Mouse (Mus musculus) forebrain, embryonic 12.5 days (tissue): ENCODE data around the gene Plgrkt. TPM values are rescaled to one million over a fixed set of nuclear protein-coding genes. Genes with fewer than 3 reads are reported as not detected.

Experiments used
- ATAC-seq: fragments of 200-750 bp; cut with Nextera tagmentation; 2 replicates; pipeline ENCODE4 v1.8.0; 2017; ENCODE audit warnings: moderate TSS enrichment; ENCODE audit not compliant: low FRiP score
- H3K27ac ChIP-seq: fragments of 300-500 bp; sonication (generic); 2 replicates; pipeline ENCODE4 v1.5.1; 2016; ENCODE audit warnings: mild to moderate bottlenecking
- H3K27me3 ChIP-seq: fragments of 300-500 bp; sonication (generic); 2 replicates; pipeline ENCODE4 v1.6.1; 2016; ENCODE audit warnings: mild to moderate bottlenecking
- H3K36me3 ChIP-seq: fragments of 300-500 bp; sonication (generic); replicated peaks from 2 replicates; pipeline ENCODE4 v1.6.1; 2016; ENCODE audit warnings: mild to moderate bottlenecking
- H3K4me1 ChIP-seq: fragments of 300-500 bp; sonication (generic); 2 replicates; pipeline ENCODE4 v1.6.1; 2016
- H3K4me2 ChIP-seq: fragments of 300-500 bp; sonication (generic); 2 replicates; pipeline ENCODE4 v1.6.1; 2016; ENCODE audit warnings: mild to moderate bottlenecking, moderate library complexity
- H3K4me3 ChIP-seq: fragments of 300-500 bp; sonication (generic); replicated peaks from 2 replicates; pipeline ENCODE4 v1.5.1; 2016; ENCODE audit warnings: mild to moderate bottlenecking
- H3K9ac ChIP-seq: fragments of 300-500 bp; sonication (generic); 2 replicates; pipeline ENCODE4 v1.6.1; 2016; ENCODE audit warnings: mild to moderate bottlenecking
- H3K9me3 ChIP-seq: fragments of 300-500 bp; sonication (generic); 2 replicates; pipeline ENCODE4 v1.6.1; 2016
- WGBS: fragments of 180-500 bp; shearing (Covaris S2); methylation state at CpG from one replicate; pipeline ENCODE4 v1.1.7; 2016; 5-methylcytosine and 5-hydroxymethylcytosine counted together
- polyA plus RNA-seq: library from polyadenylated mRNA; unstranded; fragments of >200 nt; fragmentation: Nextera tagmentation; extraction: Ambion mirVana; gene quantifications from 2 replicates; pipeline ENCODE4 v1.2.1, GENCODE M21; 2016

Plgrkt gene
- polyA plus RNA-seq, 1 experiment from 2014 or later: 75.9 TPM

- no peak overlapping the region for H3K4me3 ChIP-seq
- no peaks in the 10 kb centered on the region for H3K36me3 ChIP-seq
- WGBS: 96% methylated on average over 4 of the region's 4 CpGs
- peaks cover 5% of the 10 kb centered on the region; the same call in 1 of the 2 replicates for H3K9me3 ChIP-seq
- H3K27ac ChIP-seq: no peak overlapping the region
- no peak overlapping the region for H3K9ac ChIP-seq
- no peak for ATAC-seq
- H3K4me1 ChIP-seq: no peaks in the 10 kb centered on the region; the same call in 1 of the 2 replicates
- no peaks in the 10 kb centered on the region for H3K27me3 ChIP-seq
- H3K4me2 ChIP-seq: no peak overlapping the region
Measured at GRCm38 (mm10) chr19:29399786-29400185, 32.6 kb upstream of the Plgrkt start.

DNA sequence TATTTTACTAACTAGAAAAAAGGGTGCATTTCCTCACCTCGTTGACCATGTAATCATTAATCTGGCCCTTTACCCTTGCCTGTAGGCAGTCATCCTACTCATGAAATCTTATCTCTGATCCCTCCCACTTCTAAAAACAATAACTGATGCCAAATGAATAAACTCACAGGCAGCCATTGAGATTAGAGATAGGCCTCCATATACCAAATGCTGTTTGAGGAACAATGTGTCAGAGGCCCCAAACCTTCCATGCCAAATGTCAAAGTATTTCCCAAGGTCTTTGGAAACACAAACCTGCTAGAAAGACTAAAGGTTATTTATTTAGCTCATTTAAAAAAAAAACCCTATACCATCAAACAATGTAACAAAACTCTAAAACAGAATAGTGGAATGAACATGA is 29.2 kb upstream of the Plgrkt start:
- Histone ChIP-seq H3K9ac (no peak overlapping the region), H3K36me3 (no peaks in the 10 kb centered on the region), H3K4me3 (no peak overlapping the region), H3K27me3 (no peaks in the 10 kb centered on the region), H3K4me2 (no peak overlapping the region), H3K9me3 (peaks cover 5% of the 10 kb centered on the region; the same call in 1 of the 2 replicates), H3K27ac (no peak overlapping the region), H3K4me1 (no peaks in the 10 kb centered on the region)
- no peak for ATAC-seq
- 91% methylated on average over 1 of the region's 1 CpGs for WGBS

- no peak for ATAC-seq
- 92% methylated on average over 2 of the region's 2 CpGs for WGBS
Measured at GRCm38 (mm10) chr19:29394721-29395120, 27.5 kb upstream of the Plgrkt start.

GRCm38 (mm10) chr19:29393333-29393732 is 26.1 kb upstream of the Plgrkt start:
- ATAC-seq: no peak
- WGBS: 92% methylated on average over 9 of the region's 9 CpGs
- H3K9ac ChIP-seq: no peak overlapping the region
- H3K27ac ChIP-seq: no peak overlapping the region
- H3K4me2 ChIP-seq: no peak overlapping the region
- no peaks in the 10 kb centered on the region for H3K36me3 ChIP-seq
- H3K4me3 ChIP-seq: no peak overlapping the region
- H3K27me3 ChIP-seq: no peaks in the 10 kb centered on the region
- no peaks in the 10 kb centered on the region for H3K9me3 ChIP-seq
- no peaks in the 10 kb centered on the region for H3K4me1 ChIP-seq

More at GRCm38 (mm10) chr19:29394721-29395120, 27.5 kb upstream of the Plgrkt start:
- Histone ChIP-seq H3K9ac (no peak overlapping the region), H3K27me3 (no peaks in the 10 kb centered on the region), H3K4me3 (no peak overlapping the region), H3K4me1 (no peaks in the 10 kb centered on the region), H3K9me3 (no peaks in the 10 kb centered on the region), H3K4me2 (no peak overlapping the region), H3K36me3 (no peaks in the 10 kb centered on the region), H3K27ac (no peak overlapping the region)

- Histone ChIP-seq H3K27me3 (no peaks in the 10 kb centered on the region), H3K9ac (no peak overlapping the region), H3K4me1 (no peaks in the 10 kb centered on the region), H3K27ac (no peak overlapping the region), H3K4me2 (no peak overlapping the region), H3K9me3 (no peaks in the 10 kb centered on the region), H3K36me3 (no peaks in the 10 kb centered on the region), H3K4me3 (no peak overlapping the region)
- ATAC-seq: no peak
- 87% methylated on average over 4 of the region's 4 CpGs for WGBS
Measured at GRCm38 (mm10) chr19:29391279-29391678, 24.1 kb upstream of the Plgrkt start.

DNA sequence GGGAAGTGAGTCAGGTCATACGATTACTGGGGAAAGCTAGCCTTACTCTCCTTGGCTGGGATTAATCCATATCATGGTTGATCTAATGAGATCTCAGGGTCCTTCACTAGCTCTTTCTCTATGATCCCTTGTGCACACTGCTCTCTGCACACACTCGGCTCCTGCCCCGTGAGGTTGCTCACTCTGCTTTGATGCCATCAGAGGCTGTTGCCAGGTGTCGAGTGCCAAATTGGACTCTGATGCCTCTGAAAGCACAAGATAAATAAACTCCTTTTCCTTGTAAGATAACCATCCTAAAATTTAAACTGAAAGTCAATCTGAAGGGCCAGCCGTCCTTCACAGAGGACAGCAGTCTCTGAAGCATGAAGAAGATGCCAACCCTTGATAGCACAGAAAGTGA is 23.3 kb upstream of the Plgrkt start:
- no peaks in the 10 kb centered on the region for H3K4me1 ChIP-seq
- no peak overlapping the region for H3K9ac ChIP-seq
- H3K27me3 ChIP-seq: no peaks in the 10 kb centered on the region
- H3K4me3 ChIP-seq: no peak overlapping the region
- H3K4me2 ChIP-seq: no peak overlapping the region
- no peak overlapping the region for H3K27ac ChIP-seq
- no peaks in the 10 kb centered on the region for H3K36me3 ChIP-seq
- WGBS: 91% methylated on average over 5 of the region's 5 CpGs
- ATAC-seq: no peak
- no peaks in the 10 kb centered on the region for H3K9me3 ChIP-seq

- Histone ChIP-seq H3K36me3 (no peaks in the 10 kb centered on the region), H3K27ac (no peak overlapping the region), H3K4me2 (no peak overlapping the region), H3K9ac (no peak overlapping the region), H3K4me1 (no peaks in the 10 kb centered on the region), H3K4me3 (no peak overlapping the region), H3K9me3 (no peaks in the 10 kb centered on the region), H3K27me3 (no peaks in the 10 kb centered on the region)
- 92% methylated on average over 1 of the region's 1 CpGs for WGBS
- no peak for ATAC-seq
Measured at GRCm38 (mm10) chr19:29388818-29389217, 21.6 kb upstream of the Plgrkt start.

GRCm38 (mm10) chr19:29385822-29386221 is 18.6 kb upstream of the Plgrkt start:
- ATAC-seq: no peak
- H3K9ac ChIP-seq: no peak overlapping the region
- H3K27me3 ChIP-seq: no peaks in the 10 kb centered on the region
- no peaks in the 10 kb centered on the region for H3K9me3 ChIP-seq
- no peak overlapping the region for H3K4me2 ChIP-seq
- no peak overlapping the region for H3K27ac ChIP-seq
- no peak overlapping the region for H3K4me3 ChIP-seq
- H3K4me1 ChIP-seq: no peaks in the 10 kb centered on the region
- no peaks in the 10 kb centered on the region for H3K36me3 ChIP-seq
- WGBS: 76% methylated on average over 4 of the region's 4 CpGs

DNA sequence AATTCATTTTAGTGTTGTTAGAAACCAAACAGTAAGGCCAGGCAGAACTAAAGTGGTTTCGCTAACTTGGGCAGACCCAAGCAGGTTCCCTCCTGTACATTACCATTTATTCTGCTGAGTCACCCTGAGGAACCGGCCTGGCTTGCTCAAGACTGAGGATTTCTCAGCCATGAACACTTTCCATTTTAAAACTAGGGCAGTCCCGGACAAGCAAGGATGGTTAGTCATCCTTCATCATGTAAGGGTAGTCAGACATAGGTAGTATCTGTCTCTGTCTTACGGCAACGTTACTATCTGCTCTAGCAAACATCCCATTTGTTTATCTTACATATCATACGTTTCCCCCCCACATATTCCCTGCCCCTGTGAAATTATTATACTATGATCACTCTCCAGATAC is 17.8 kb upstream of the Plgrkt start:
- no peak overlapping the region for H3K4me2 ChIP-seq
- H3K9ac ChIP-seq: no peak overlapping the region
- no peak for ATAC-seq
- no peak overlapping the region for H3K4me3 ChIP-seq
- no peaks in the 10 kb centered on the region for H3K36me3 ChIP-seq
- WGBS: 89% methylated on average over 6 of the region's 6 CpGs
- H3K4me1 ChIP-seq: no peaks in the 10 kb centered on the region
- H3K9me3 ChIP-seq: no peaks in the 10 kb centered on the region
- no peak overlapping the region for H3K27ac ChIP-seq
- no peaks in the 10 kb centered on the region for H3K27me3 ChIP-seq

- no peaks in the 10 kb centered on the region for H3K4me1 ChIP-seq
- no peak overlapping the region for H3K4me3 ChIP-seq
- H3K9ac ChIP-seq: no peak overlapping the region
- H3K36me3 ChIP-seq: no peaks in the 10 kb centered on the region
- WGBS: 91% methylated on average over 9 of the region's 9 CpGs
- H3K27ac ChIP-seq: no peak overlapping the region
- no peak for ATAC-seq
- H3K27me3 ChIP-seq: no peaks in the 10 kb centered on the region
- no peak overlapping the region for H3K4me2 ChIP-seq
- no peaks in the 10 kb centered on the region for H3K9me3 ChIP-seq
Measured at GRCm38 (mm10) chr19:29384412-29384811, 17.2 kb upstream of the Plgrkt start.

DNA sequence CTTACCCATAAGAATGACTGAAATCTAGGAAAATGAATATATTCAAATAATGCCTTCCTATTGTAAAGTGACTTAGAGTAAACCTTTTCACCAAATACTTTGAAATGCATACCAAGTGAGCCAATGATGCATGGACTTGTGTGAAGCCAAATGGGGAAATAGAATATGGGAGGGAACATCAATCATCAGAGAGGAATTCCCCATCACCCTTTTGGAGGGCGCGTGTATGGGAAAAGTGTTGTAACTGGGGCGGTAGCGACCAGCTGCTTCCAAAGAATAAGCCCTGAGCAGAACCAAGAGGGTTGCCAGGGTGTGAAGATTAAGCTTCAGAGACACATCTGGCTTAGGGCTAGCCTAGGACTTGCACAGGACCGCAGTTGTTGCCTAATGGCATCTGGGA is 16.2 kb upstream of the Plgrkt start:
- Histone ChIP-seq H3K36me3 (no peaks in the 10 kb centered on the region), H3K4me2 (no peak overlapping the region), H3K4me3 (no peak overlapping the region), H3K9ac (no peak overlapping the region), H3K27ac (no peak overlapping the region), H3K27me3 (no peaks in the 10 kb centered on the region), H3K4me1 (no peaks in the 10 kb centered on the region), H3K9me3 (no peaks in the 10 kb centered on the region)
- 91% methylated on average over 5 of the region's 5 CpGs for WGBS
- no peak for ATAC-seq

- Histone ChIP-seq H3K4me3 (no peak overlapping the region), H3K9ac (no peak overlapping the region), H3K27me3 (no peaks in the 10 kb centered on the region), H3K4me1 (no peaks in the 10 kb centered on the region), H3K4me2 (no peak overlapping the region), H3K27ac (no peak overlapping the region), H3K9me3 (no peaks in the 10 kb centered on the region), H3K36me3 (no peaks in the 10 kb centered on the region)
- ATAC-seq: no peak
- WGBS: 92% methylated on average over 14 of the region's 14 CpGs
Measured at GRCm38 (mm10) chr19:29379839-29380603, 12.8 kb upstream of the Plgrkt start.

DNA sequence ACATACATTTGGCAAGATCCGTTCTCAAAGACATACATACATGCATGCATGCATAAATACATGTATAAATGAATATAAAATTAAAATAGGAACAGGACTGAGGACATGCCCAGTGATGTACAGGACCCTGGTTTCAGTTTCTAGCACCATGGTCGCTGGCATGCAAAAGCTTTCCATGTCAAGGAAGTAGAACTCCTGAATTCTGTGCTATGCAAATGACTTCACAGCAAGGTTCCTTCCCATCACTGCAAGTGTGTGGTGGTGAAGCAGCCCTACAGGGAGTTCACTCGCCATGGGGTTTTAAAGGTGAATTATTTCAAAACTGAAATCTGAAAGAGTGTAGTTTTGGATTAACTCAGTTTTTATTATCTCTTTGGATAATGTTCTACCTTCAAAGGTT is 9.2 kb upstream of the Plgrkt start:
- no peak overlapping the region for H3K4me3 ChIP-seq
- H3K36me3 ChIP-seq: no peaks in the 10 kb centered on the region
- H3K4me2 ChIP-seq: no peak overlapping the region
- no peak overlapping the region for H3K9ac ChIP-seq
- H3K27me3 ChIP-seq: no peaks in the 10 kb centered on the region
- no peaks in the 10 kb centered on the region for H3K4me1 ChIP-seq
- H3K27ac ChIP-seq: no peak overlapping the region
- ATAC-seq: no peak
- 73% methylated on average over 3 of the region's 3 CpGs for WGBS
- no peaks in the 10 kb centered on the region for H3K9me3 ChIP-seq
